Mouse (Mus musculus) midbrain, embryonic 15.5 days (tissue): ENCODE results near the gene Actr3b. TPM values are rescaled to one million over a fixed set of nuclear protein-coding genes. Genes with fewer than 3 reads are reported as not detected.

Experiments
- ATAC-seq: fragments of 200-750 bp; cut with Nextera tagmentation; replicated peaks from 2 replicates; pipeline ENCODE4 v1.8.0; 2017; ENCODE audit warnings: moderate TSS enrichment
- H3K27ac ChIP-seq: fragments of 300-500 bp; sonication (generic); 2 replicates; pipeline ENCODE4 v1.5.1; 2015; ENCODE audit warnings: mild to moderate bottlenecking, inconsistent platforms
- H3K27me3 ChIP-seq: fragments of 300-500 bp; sonication (generic); replicated peaks from 2 replicates; pipeline ENCODE4 v1.6.1; 2015; ENCODE audit warnings: inconsistent platforms
- H3K36me3 ChIP-seq: fragments of 300-500 bp; sonication (generic); replicated peaks from 2 replicates; pipeline ENCODE4 v1.6.1; 2015; ENCODE audit warnings: inconsistent platforms
- H3K4me1 ChIP-seq: fragments of 300-500 bp; sonication (generic); 2 replicates; pipeline ENCODE4 v1.6.1; 2015; ENCODE audit warnings: inconsistent platforms
- H3K4me2 ChIP-seq: fragments of 300-500 bp; sonication (generic); 2 replicates; pipeline ENCODE4 v1.6.1; 2015; ENCODE audit warnings: inconsistent platforms, mild to moderate bottlenecking, moderate library complexity
- H3K4me3 ChIP-seq: fragments of 300-500 bp; sonication (generic); 2 replicates; pipeline ENCODE4 v1.5.1; 2015; ENCODE audit warnings: mild to moderate bottlenecking, inconsistent platforms
- H3K9ac ChIP-seq: fragments of 300-500 bp; sonication (generic); 2 replicates; pipeline ENCODE4 v1.6.1; 2015; ENCODE audit warnings: mild to moderate bottlenecking, inconsistent platforms
- H3K9me3 ChIP-seq: fragments of 300-500 bp; sonication (generic); 2 replicates; pipeline ENCODE4 v1.6.1; 2016; ENCODE audit warnings: inconsistent platforms
- WGBS: fragments of 180-500 bp; shearing (Covaris S2); methylation state at CpG from one replicate; pipeline ENCODE4 v1.1.7; 2015; ENCODE audit warnings: mixed read lengths; 5-methylcytosine and 5-hydroxymethylcytosine counted together
- polyA plus RNA-seq: library from polyadenylated mRNA; unstranded; fragments of >200 nt; fragmentation: Nextera tagmentation; extraction: Ambion mirVana; gene quantifications from 2 replicates; pipeline ENCODE4 v1.2.1, GENCODE M21; 2015

The Actr3b gene
- polyA plus RNA-seq, 1 experiment from 2014 or later: 35.1 TPM

DNA sequence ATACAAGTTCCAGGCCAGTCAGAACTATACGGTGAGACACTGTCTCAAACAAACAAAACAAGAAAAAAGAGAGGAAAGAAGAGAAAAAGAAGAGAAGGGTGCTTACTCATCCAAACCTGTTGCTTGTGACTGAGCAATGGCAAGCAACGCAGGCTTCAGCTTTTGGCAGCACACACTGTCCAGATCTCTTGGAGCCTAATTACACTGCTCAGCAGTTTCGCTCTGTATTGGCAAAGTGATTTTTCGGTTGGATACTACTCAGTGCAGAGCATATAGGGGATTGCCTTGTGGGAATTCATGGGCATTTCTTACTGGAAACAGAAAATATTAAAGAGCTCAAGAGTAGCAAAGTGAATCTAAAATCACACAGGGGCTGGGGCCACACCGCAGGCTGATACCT is 6.9 kb upstream of the Actr3b start:
- peaks cover 17% of the 10 kb centered on the region for H3K4me1 ChIP-seq
- WGBS: 74% methylated on average over 5 of the region's 5 CpGs

DNA sequence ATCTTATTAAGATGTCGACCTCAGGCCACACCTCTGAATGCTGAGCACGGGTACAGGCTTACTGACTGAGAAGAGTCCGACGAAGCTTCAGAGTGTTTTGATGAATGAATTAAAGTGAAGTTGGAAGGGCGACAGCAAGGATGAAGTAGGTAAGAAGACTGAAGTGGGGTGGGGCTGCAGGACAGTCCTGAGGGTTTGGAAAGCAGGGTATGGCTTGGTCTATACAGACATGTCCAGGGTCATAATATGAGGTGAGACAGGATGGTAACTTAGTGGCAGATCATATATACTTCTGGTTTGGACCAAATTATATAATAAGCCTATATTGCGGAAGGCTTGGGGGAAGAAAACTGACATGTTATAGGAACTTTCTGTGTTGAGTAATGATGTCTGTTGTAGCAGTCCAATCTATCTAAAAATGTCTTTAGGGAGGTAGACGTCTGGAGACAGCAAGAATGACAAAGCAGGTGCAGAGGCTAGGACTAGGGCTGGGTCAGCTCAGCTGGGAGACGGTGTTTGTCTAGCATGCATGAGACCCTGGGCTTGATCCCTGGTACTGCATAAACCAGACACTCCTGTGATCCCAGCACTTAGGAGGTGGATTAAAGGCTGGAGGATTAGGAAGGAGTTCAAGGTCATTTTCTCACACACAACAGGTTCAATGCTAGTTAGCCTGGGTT is 6.1 kb upstream of the Actr3b start:
- Histone ChIP-seq H3K27ac (peak overlapping the region; percentile 40), H3K4me2 (no peak overlapping the region), H3K36me3 (no peaks in the 10 kb centered on the region), H3K4me1 (peaks cover 17% of the 10 kb centered on the region), H3K4me3 (no peak overlapping the region), H3K27me3 (no peaks in the 10 kb centered on the region), H3K9me3 (no peaks in the 10 kb centered on the region), H3K9ac (no peak overlapping the region)
- peak; percentile 69 for ATAC-seq
- 31% methylated on average over 8 of the region's 8 CpGs for WGBS

More for the DNA sequence above, 6.9 kb upstream of the Actr3b start:
- Histone ChIP-seq H3K27me3 (no peaks in the 10 kb centered on the region), H3K9ac (no peak overlapping the region), H3K4me2 (no peak overlapping the region), H3K36me3 (no peaks in the 10 kb centered on the region), H3K4me3 (no peak overlapping the region), H3K9me3 (no peaks in the 10 kb centered on the region), H3K27ac (no peak overlapping the region)
- no peak for ATAC-seq

DNA sequence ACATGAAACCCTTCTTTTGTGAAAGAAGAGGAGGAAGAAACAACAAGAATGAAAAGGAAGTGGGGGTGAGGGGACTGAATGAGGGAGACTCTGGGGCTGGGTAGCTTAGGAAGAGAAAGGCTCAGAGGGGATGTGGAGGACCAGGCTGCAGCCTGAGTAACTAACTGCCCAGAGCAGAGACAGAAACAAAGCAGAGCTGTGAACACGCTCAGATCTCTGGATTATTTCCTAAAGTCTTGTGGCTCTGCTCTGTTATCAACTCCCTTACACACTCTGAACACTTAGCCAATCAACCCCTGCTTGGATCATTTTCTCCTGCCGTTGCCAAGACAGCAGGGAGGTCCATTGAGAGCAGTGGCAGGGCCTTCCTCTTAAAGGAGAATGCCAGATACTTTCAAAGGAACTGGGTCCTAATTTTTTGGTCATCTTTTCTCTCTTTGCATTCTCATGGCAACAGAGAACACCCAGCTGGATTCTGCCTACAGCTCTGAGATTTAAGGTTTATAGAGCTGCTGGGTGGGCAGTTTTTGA is 5.5 kb upstream of the Actr3b start:
- peak; percentile 81 for ATAC-seq
- Histone ChIP-seq H3K27me3 (no peaks in the 10 kb centered on the region), H3K9me3 (no peaks in the 10 kb centered on the region), H3K4me1 (peaks cover 19% of the 10 kb centered on the region), H3K4me3 (no peak overlapping the region), H3K9ac (no peak overlapping the region), H3K4me2 (no peak overlapping the region), H3K36me3 (no peaks in the 10 kb centered on the region), H3K27ac (peak overlapping the region; percentile 40)
- WGBS: 0% methylated on average over 2 of the region's 2 CpGs

DNA sequence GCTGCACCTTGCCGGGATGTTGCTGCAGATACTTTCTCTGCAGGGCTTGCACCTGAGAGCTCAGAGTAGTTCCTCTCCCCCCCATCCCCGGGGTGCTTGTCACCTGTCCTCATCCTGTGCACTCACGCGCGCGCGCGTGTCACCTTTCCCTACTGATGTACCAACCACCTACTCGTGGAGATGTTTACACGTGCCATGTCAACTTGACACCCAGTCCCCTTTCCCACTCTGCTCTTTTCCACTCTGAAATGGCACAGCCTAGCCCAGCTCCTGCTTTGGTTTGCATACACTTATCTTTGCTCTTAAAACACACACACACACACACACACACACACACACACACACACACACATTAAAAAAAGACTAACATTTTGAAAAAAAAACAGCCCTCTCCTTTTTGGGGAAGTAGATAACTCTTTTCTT is 624 bp downstream of the Actr3b start:
- H3K9ac ChIP-seq: peak overlapping the region; percentile 80
- H3K27ac ChIP-seq: no peak overlapping the region
- H3K4me1 ChIP-seq: peaks cover 18% of the 10 kb centered on the region
- H3K9me3 ChIP-seq: no peaks in the 10 kb centered on the region
- H3K4me3 ChIP-seq: peak overlapping the region; percentile 88
- WGBS: 3% methylated on average over 10 of the region's 10 CpGs
- no peaks in the 10 kb centered on the region for H3K36me3 ChIP-seq
- no peaks in the 10 kb centered on the region for H3K27me3 ChIP-seq
- no peak; the same call in 1 of the 2 replicates for ATAC-seq
- peak overlapping the region; percentile 87 for H3K4me2 ChIP-seq

DNA sequence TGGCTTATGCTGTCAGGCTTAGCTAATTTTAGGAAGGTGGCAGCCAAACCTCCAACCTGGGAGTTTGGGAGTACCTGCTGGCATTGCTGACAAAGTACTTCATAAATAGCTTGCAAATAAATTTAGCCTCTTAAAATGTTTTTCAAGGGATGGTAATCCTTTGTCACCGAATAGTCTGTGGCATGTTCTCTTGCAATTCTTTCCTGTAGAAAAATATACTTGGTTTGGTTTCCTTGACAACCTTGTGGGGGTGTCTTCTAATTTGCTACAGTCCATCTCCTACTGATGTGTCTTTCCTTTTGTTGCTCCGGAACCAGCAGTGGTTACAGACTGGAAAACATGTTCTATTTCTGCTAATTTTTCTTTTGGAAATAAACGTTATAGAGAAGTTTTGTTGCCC is 1.1 kb downstream of the Actr3b start:
- Histone ChIP-seq H3K27ac (no peak overlapping the region), H3K36me3 (no peaks in the 10 kb centered on the region), H3K9me3 (no peaks in the 10 kb centered on the region), H3K4me3 (peak overlapping the region; percentile 88), H3K27me3 (no peaks in the 10 kb centered on the region), H3K9ac (no peak overlapping the region), H3K4me1 (peaks cover 18% of the 10 kb centered on the region), H3K4me2 (peak overlapping the region; percentile 87)
- 56% methylated on average over 3 of the region's 3 CpGs for WGBS
- ATAC-seq: no peak

DNA sequence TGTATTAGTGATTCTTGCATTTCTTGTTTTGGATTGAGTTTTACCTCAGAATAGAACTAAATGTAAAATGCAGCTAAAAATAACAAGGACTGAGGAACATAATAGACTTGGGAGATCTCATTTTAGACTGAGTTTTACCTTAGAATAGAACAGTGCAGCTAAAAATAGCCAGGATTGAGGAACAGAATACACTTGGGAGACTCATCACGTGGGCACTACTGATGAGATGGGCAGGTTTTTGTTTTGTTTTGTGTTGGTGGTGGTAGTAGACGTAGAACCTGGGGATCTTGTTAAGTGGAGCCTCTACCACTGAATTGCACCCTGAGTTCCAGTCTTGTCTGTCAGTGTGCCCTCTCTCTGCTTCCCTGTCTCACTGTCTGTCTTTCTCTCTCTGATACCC is 2.1 kb downstream of the Actr3b start:
- no peak overlapping the region for H3K4me3 ChIP-seq
- no peaks in the 10 kb centered on the region for H3K9me3 ChIP-seq
- no peak overlapping the region for H3K27ac ChIP-seq
- peaks cover 18% of the 10 kb centered on the region for H3K4me1 ChIP-seq
- 79% methylated on average over 2 of the region's 2 CpGs for WGBS
- H3K9ac ChIP-seq: no peak overlapping the region
- H3K27me3 ChIP-seq: no peaks in the 10 kb centered on the region
- H3K4me2 ChIP-seq: 0 out of 2 replicates have a peak overlapping the region, but pooled peaks have one; percentile 87
- H3K36me3 ChIP-seq: no peaks in the 10 kb centered on the region
- ATAC-seq: no peak

DNA sequence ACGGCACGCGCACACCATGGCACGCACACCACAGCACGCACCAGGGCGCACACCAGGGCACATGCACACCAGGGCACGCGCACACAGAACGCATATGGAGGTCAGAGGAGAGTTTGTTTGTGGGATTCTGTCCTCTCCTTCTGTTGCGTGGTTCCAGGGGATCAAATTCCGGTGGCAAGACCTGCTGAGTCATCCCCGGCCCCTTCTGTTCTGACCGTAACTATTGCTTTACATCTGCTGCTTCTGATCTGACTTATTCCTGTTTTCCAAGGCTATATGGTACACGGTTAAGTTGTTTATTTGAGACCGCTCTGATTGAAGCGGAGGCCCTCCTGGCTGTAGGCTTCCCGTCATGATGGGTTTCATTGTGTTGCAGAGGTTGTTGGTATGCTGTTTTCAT is 9.2 kb downstream of the Actr3b start:
- Histone ChIP-seq H3K9me3 (0 out of 2 replicates have a peak, but pooled peaks cover 4% of the 10 kb centered on the region), H3K27me3 (no peaks in the 10 kb centered on the region), H3K36me3 (no peaks in the 10 kb centered on the region), H3K4me2 (peak overlapping the region; percentile 21; the same call in 1 of the 2 replicates), H3K4me3 (peak overlapping the region; percentile 12; the same call in 1 of the 2 replicates), H3K27ac (no peak overlapping the region), H3K4me1 (no peaks in the 10 kb centered on the region), H3K9ac (no peak overlapping the region)
- WGBS: 70% methylated on average over 17 of the region's 17 CpGs
- ATAC-seq: no peak

DNA sequence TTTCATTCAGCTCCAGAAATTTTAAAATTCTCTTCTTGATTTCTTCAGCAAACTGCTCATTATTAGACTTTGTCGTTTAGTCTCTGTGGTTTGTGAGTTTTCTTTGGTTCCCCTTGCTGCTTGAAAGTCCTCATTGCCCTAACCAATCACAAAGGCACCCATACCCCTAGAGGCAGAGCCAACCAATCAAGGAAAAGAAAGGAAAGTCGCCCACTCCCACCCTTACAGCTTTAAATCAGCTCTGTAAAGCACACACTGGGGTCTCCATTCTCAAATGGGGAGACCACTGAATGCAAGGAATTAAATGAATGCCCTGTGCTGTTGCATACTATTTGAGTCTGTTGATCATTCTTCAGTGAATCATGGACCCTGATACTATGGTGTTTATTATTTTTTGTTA is 9.6 kb downstream of the Actr3b start:
- ATAC-seq: no peak
- 43% methylated on average over 2 of the region's 2 CpGs for WGBS

DNA sequence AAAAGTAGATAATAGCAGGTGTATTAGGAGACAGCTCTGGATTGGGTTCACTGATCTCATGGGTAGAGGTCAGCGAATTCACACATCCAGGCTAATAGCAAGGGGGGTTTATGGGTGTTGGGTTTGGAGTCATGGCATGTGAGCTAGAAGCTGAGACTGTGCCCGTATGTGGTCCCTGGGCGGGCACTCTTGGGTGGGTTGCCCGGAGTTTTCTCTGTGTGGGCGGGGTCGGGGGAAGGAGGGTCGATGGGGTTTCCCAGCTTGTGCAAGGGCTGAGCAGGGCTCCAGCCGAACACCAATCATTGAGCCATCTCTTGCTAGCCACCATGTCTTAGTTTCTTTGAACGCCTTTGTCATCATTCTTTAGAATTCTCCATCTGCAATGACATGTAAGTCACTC is 12.7 kb downstream of the Actr3b start:
- 91% methylated on average over 9 of the region's 9 CpGs for WGBS
- Histone ChIP-seq H3K36me3 (no peaks in the 10 kb centered on the region), H3K27ac (no peak overlapping the region), H3K9me3 (0 out of 2 replicates have a peak, but pooled peaks cover 4% of the 10 kb centered on the region), H3K27me3 (no peaks in the 10 kb centered on the region), H3K4me1 (no peaks in the 10 kb centered on the region), H3K4me2 (no peak overlapping the region), H3K9ac (no peak overlapping the region), H3K4me3 (no peak overlapping the region)
- no peak for ATAC-seq

More for the DNA sequence above, 9.6 kb downstream of the Actr3b start:
- no peaks in the 10 kb centered on the region for H3K4me1 ChIP-seq
- 0 out of 2 replicates have a peak, but pooled peaks cover 4% of the 10 kb centered on the region for H3K9me3 ChIP-seq
- H3K27me3 ChIP-seq: no peaks in the 10 kb centered on the region
- no peak overlapping the region for H3K4me3 ChIP-seq
- H3K4me2 ChIP-seq: 0 out of 2 replicates have a peak overlapping the region, but pooled peaks have one; percentile 21
- H3K27ac ChIP-seq: no peak overlapping the region
- H3K36me3 ChIP-seq: no peaks in the 10 kb centered on the region
- H3K9ac ChIP-seq: no peak overlapping the region

DNA sequence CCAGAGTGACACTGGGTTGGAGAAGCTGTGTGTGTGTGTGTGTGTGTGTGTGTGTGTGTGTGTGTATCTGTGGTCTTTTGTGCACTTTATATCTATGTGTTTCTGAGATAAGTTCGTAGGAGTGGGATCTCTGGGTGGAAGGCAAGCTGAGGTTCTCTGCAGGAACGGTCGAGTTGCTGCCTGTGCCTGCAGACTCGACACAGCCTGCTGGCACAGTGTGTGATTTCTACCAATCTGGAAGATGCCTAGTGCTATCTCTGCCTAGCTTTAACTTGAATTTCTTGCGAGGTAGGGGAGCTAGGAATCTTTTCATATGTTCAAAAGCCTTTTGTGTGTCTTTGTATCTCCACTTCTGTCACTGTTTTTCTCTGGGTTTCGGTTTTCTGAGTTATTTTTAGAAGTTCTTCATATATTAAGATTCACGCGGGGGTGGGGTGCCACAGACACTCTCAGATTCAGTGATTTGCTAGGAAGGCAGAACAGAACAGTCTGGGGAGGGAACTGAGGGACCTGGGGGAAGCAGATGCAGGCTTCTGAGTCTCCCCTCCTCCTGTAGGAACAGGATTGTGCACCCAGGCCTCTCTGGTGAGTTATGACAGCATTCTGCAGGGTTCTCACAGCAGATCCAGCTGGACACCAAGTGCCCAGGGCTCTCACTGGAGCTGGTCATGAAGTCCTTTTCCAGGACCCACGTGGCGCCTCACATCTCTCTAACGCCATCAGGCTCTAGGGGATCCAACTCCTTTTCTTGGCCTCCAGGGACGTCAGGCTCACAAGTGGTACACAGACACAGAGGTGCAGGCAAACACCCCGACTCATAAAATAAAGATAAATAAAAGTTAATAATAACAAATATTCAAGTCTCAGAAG is 14.4 kb downstream of the Actr3b start:
- Histone ChIP-seq H3K27me3 (no peaks in the 10 kb centered on the region), H3K4me3 (no peak overlapping the region), H3K9ac (no peak overlapping the region), H3K9me3 (0 out of 2 replicates have a peak, but pooled peaks cover 4% of the 10 kb centered on the region), H3K36me3 (no peaks in the 10 kb centered on the region), H3K4me2 (no peak overlapping the region), H3K27ac (no peak overlapping the region), H3K4me1 (no peaks in the 10 kb centered on the region)
- WGBS: 76% methylated on average over 13 of the region's 13 CpGs
- no peak for ATAC-seq

DNA sequence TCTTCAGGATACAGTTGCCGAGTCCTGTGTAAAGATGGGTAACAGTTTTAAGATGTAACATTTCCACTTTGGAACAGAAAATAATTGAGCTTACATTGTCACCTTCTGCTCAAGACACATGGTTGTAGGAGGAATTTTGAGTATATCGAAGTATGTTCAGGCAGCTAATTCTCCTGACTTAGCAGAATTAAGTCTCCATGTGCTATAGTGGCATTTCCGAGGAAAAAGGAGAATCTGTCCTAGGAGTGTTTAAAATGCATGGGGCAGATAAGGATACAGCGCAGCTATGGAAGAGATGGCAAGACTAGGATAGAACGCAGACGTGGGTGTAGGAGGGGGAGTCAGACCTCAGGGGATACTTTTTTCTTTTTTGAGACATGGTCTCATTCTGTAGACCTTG is 31.8 kb downstream of the Actr3b start:
- H3K9ac ChIP-seq: no peak overlapping the region
- H3K9me3 ChIP-seq: no peaks in the 10 kb centered on the region
- no peak for ATAC-seq
- no peaks in the 10 kb centered on the region for H3K36me3 ChIP-seq
- no peak overlapping the region for H3K4me2 ChIP-seq
- H3K4me3 ChIP-seq: no peak overlapping the region
- no peaks in the 10 kb centered on the region for H3K27me3 ChIP-seq
- no peak overlapping the region for H3K27ac ChIP-seq
- WGBS: 89% methylated on average over 6 of the region's 6 CpGs
- no peaks in the 10 kb centered on the region for H3K4me1 ChIP-seq

DNA sequence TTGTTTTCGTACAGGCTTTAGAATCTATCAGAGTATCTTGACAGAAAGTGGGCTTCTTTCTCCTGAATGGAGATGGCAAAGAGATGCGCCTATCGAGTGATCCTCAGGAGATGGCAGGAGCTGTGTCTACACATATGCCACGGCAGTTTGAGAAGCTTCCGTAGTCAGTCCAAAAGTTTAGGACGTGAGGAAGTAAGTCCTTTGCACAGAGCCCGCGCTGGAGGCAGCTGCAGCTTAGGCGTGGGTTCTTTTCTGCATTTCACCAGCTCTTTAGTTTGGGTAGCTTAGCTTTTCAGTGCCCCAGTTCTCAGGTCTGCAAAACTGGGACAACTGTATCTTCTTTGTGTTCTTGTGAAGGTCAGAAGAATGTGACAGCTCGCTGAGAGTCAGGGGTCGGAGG is 38.0 kb downstream of the Actr3b start:
- Histone ChIP-seq H3K36me3 (no peaks in the 10 kb centered on the region), H3K9me3 (no peaks in the 10 kb centered on the region), H3K4me1 (no peaks in the 10 kb centered on the region), H3K4me2 (no peak overlapping the region), H3K27me3 (no peaks in the 10 kb centered on the region), H3K4me3 (no peak overlapping the region), H3K9ac (no peak overlapping the region), H3K27ac (no peak overlapping the region)
- no peak for ATAC-seq
- WGBS: 86% methylated on average over 11 of the region's 11 CpGs
